Mouse (Mus musculus) midbrain, embryonic 15.5 days (tissue): ENCODE data around the gene Pdia6. TPM values are rescaled to one million over a fixed set of nuclear protein-coding genes. Genes with fewer than 3 reads are reported as not detected.

ENCODE experiments used
- ATAC-seq: fragments of 200-750 bp; cut with Nextera tagmentation; replicated peaks from 2 replicates; pipeline ENCODE4 v1.8.0; 2017; ENCODE audit warnings: moderate TSS enrichment
- H3K27ac ChIP-seq: fragments of 300-500 bp; sonication (generic); 2 replicates; pipeline ENCODE4 v1.5.1; 2015; ENCODE audit warnings: mild to moderate bottlenecking, inconsistent platforms
- H3K27me3 ChIP-seq: fragments of 300-500 bp; sonication (generic); replicated peaks from 2 replicates; pipeline ENCODE4 v1.6.1; 2015; ENCODE audit warnings: inconsistent platforms
- H3K36me3 ChIP-seq: fragments of 300-500 bp; sonication (generic); replicated peaks from 2 replicates; pipeline ENCODE4 v1.6.1; 2015; ENCODE audit warnings: inconsistent platforms
- H3K4me1 ChIP-seq: fragments of 300-500 bp; sonication (generic); 2 replicates; pipeline ENCODE4 v1.6.1; 2015; ENCODE audit warnings: inconsistent platforms
- H3K4me2 ChIP-seq: fragments of 300-500 bp; sonication (generic); 2 replicates; pipeline ENCODE4 v1.6.1; 2015; ENCODE audit warnings: inconsistent platforms, mild to moderate bottlenecking, moderate library complexity
- H3K4me3 ChIP-seq: fragments of 300-500 bp; sonication (generic); 2 replicates; pipeline ENCODE4 v1.5.1; 2015; ENCODE audit warnings: mild to moderate bottlenecking, inconsistent platforms
- H3K9ac ChIP-seq: fragments of 300-500 bp; sonication (generic); 2 replicates; pipeline ENCODE4 v1.6.1; 2015; ENCODE audit warnings: mild to moderate bottlenecking, inconsistent platforms
- H3K9me3 ChIP-seq: fragments of 300-500 bp; sonication (generic); 2 replicates; pipeline ENCODE4 v1.6.1; 2016; ENCODE audit warnings: inconsistent platforms
- WGBS: fragments of 180-500 bp; shearing (Covaris S2); methylation state at CpG from one replicate; pipeline ENCODE4 v1.1.7; 2015; ENCODE audit warnings: mixed read lengths; 5-methylcytosine and 5-hydroxymethylcytosine counted together
- polyA plus RNA-seq: library from polyadenylated mRNA; unstranded; fragments of >200 nt; fragmentation: Nextera tagmentation; extraction: Ambion mirVana; gene quantifications from 2 replicates; pipeline ENCODE4 v1.2.1, GENCODE M21; 2015

The Pdia6 gene
- polyA plus RNA-seq, 1 experiment from 2014 or later: 273 TPM

GRCm38 (mm10) chr12:17267316-17267715 is 971 bp downstream of the Pdia6 start:
- H3K4me1 ChIP-seq: peaks cover 40% of the 10 kb centered on the region
- H3K9me3 ChIP-seq: no peaks in the 10 kb centered on the region
- peak overlapping the region; percentile 85; the same call in 1 of the 2 replicates for H3K27ac ChIP-seq
- 9% methylated on average over 4 of the region's 4 CpGs for WGBS
- ATAC-seq: no peak
- H3K27me3 ChIP-seq: no peaks in the 10 kb centered on the region
- H3K4me2 ChIP-seq: peak overlapping the region; percentile 72
- peak overlapping the region; percentile 81 for H3K9ac ChIP-seq
- peak overlapping the region; percentile 88 for H3K4me3 ChIP-seq
- H3K36me3 ChIP-seq: peaks cover 21% of the 10 kb centered on the region; the same call in 1 of the 2 replicates

- H3K27ac ChIP-seq: no peak overlapping the region
- no peak overlapping the region for H3K9ac ChIP-seq
- WGBS: 72% methylated on average over 1 of the region's 1 CpGs
- no peaks in the 10 kb centered on the region for H3K27me3 ChIP-seq
- H3K9me3 ChIP-seq: no peaks in the 10 kb centered on the region
- ATAC-seq: no peak
- H3K4me2 ChIP-seq: no peak overlapping the region
- H3K4me1 ChIP-seq: peaks cover 34% of the 10 kb centered on the region
- H3K36me3 ChIP-seq: peaks cover 49% of the 10 kb centered on the region
- H3K4me3 ChIP-seq: no peak overlapping the region
These were observed 4.9 kb downstream of the Pdia6 start for GRCm38 (mm10) chr12:17271272-17271671.

- no peak overlapping the region for H3K27ac ChIP-seq
- H3K9ac ChIP-seq: no peak overlapping the region
- ATAC-seq: no peak
- peaks cover 71% of the 10 kb centered on the region for H3K36me3 ChIP-seq
- no peaks in the 10 kb centered on the region for H3K27me3 ChIP-seq
- no peak overlapping the region for H3K4me2 ChIP-seq
- H3K9me3 ChIP-seq: no peaks in the 10 kb centered on the region
- WGBS: 71% methylated on average over 7 of the region's 7 CpGs
- no peak overlapping the region for H3K4me3 ChIP-seq
- H3K4me1 ChIP-seq: peaks cover 17% of the 10 kb centered on the region
These were observed 7.5 kb downstream of the Pdia6 start for GRCm38 (mm10) chr12:17273841-17274240.

GRCm38 (mm10) chr12:17288496-17288895 is 22.2 kb downstream of the Pdia6 start:
- Histone ChIP-seq H3K4me3 (no peak overlapping the region), H3K4me2 (no peak overlapping the region), H3K9ac (no peak overlapping the region), H3K36me3 (peaks cover 18% of the 10 kb centered on the region), H3K27me3 (no peaks in the 10 kb centered on the region), H3K9me3 (no peaks in the 10 kb centered on the region), H3K4me1 (no peaks in the 10 kb centered on the region), H3K27ac (no peak overlapping the region)
- 85% methylated on average over 4 of the region's 4 CpGs for WGBS
- 0 out of 2 replicates have a peak, but pooled peaks have one; percentile 18 for ATAC-seq

- peaks cover 13% of the 10 kb centered on the region; the same call in 1 of the 2 replicates for H3K36me3 ChIP-seq
- ATAC-seq: no peak
- no peak overlapping the region for H3K27ac ChIP-seq
- no peak overlapping the region for H3K9ac ChIP-seq
- no peaks in the 10 kb centered on the region for H3K4me1 ChIP-seq
- WGBS: 67% methylated on average over 2 of the region's 2 CpGs
- no peaks in the 10 kb centered on the region for H3K27me3 ChIP-seq
- no peak overlapping the region for H3K4me2 ChIP-seq
- H3K9me3 ChIP-seq: no peaks in the 10 kb centered on the region
- no peak overlapping the region for H3K4me3 ChIP-seq
These were observed 22.7 kb downstream of the Pdia6 start for GRCm38 (mm10) chr12:17289060-17289459.

- Histone ChIP-seq H3K36me3 (peaks cover 4% of the 10 kb centered on the region; the same call in 1 of the 2 replicates), H3K27me3 (no peaks in the 10 kb centered on the region), H3K27ac (no peak overlapping the region), H3K9me3 (no peaks in the 10 kb centered on the region), H3K9ac (no peak overlapping the region), H3K4me1 (no peaks in the 10 kb centered on the region), H3K4me2 (no peak overlapping the region), H3K4me3 (no peak overlapping the region)
- no peak for ATAC-seq
- WGBS: 74% methylated on average over 2 of the region's 2 CpGs
These were observed 23.6 kb downstream of the Pdia6 start for GRCm38 (mm10) chr12:17289913-17290312.

- Histone ChIP-seq H3K27ac (no peak overlapping the region), H3K4me3 (no peak overlapping the region), H3K9me3 (no peaks in the 10 kb centered on the region), H3K9ac (no peak overlapping the region), H3K36me3 (no peaks in the 10 kb centered on the region), H3K4me1 (no peaks in the 10 kb centered on the region), H3K4me2 (no peak overlapping the region), H3K27me3 (no peaks in the 10 kb centered on the region)
- 74% methylated on average over 4 of the region's 4 CpGs for WGBS
- ATAC-seq: no peak
These were observed 24.2 kb downstream of the Pdia6 start for GRCm38 (mm10) chr12:17290569-17290968.

- no peaks in the 10 kb centered on the region for H3K36me3 ChIP-seq
- H3K27me3 ChIP-seq: no peaks in the 10 kb centered on the region
- H3K9ac ChIP-seq: no peak overlapping the region
- H3K4me1 ChIP-seq: no peaks in the 10 kb centered on the region
- 87% methylated on average over 2 of the region's 2 CpGs for WGBS
- ATAC-seq: no peak
- no peak overlapping the region for H3K27ac ChIP-seq
- no peaks in the 10 kb centered on the region for H3K9me3 ChIP-seq
- no peak overlapping the region for H3K4me2 ChIP-seq
- no peak overlapping the region for H3K4me3 ChIP-seq
These were observed 30.6 kb downstream of the Pdia6 start for GRCm38 (mm10) chr12:17296899-17297298.

- no peak overlapping the region for H3K4me2 ChIP-seq
- no peak overlapping the region for H3K4me3 ChIP-seq
- no peaks in the 10 kb centered on the region for H3K36me3 ChIP-seq
- H3K9ac ChIP-seq: no peak overlapping the region
- 95% methylated on average over 1 of the region's 1 CpGs for WGBS
- H3K4me1 ChIP-seq: no peaks in the 10 kb centered on the region
- no peaks in the 10 kb centered on the region for H3K27me3 ChIP-seq
- H3K27ac ChIP-seq: no peak overlapping the region
- no peak for ATAC-seq
- no peaks in the 10 kb centered on the region for H3K9me3 ChIP-seq
These were observed 33.6 kb downstream of the Pdia6 start for GRCm38 (mm10) chr12:17299902-17300301.

- no peaks in the 10 kb centered on the region for H3K27me3 ChIP-seq
- no peak overlapping the region for H3K9ac ChIP-seq
- H3K4me3 ChIP-seq: no peak overlapping the region
- H3K27ac ChIP-seq: no peak overlapping the region
- no peaks in the 10 kb centered on the region for H3K36me3 ChIP-seq
- 90% methylated on average over 7 of the region's 7 CpGs for WGBS
- no peak overlapping the region for H3K4me2 ChIP-seq
- no peak for ATAC-seq
- H3K4me1 ChIP-seq: no peaks in the 10 kb centered on the region
- no peaks in the 10 kb centered on the region for H3K9me3 ChIP-seq
These were observed 39.1 kb downstream of the Pdia6 start for GRCm38 (mm10) chr12:17305445-17305844.

GRCm38 (mm10) chr12:17308246-17308645 is 41.9 kb downstream of the Pdia6 start:
- H3K4me1 ChIP-seq: peaks cover 4% of the 10 kb centered on the region; the same call in 1 of the 2 replicates
- H3K4me2 ChIP-seq: no peak overlapping the region
- no peak overlapping the region for H3K9ac ChIP-seq
- WGBS: 39% methylated on average over 4 of the region's 4 CpGs
- H3K36me3 ChIP-seq: no peaks in the 10 kb centered on the region
- no peaks in the 10 kb centered on the region for H3K9me3 ChIP-seq
- no peaks in the 10 kb centered on the region for H3K27me3 ChIP-seq
- no peak overlapping the region for H3K4me3 ChIP-seq
- H3K27ac ChIP-seq: no peak overlapping the region
- ATAC-seq: no peak

GRCm38 (mm10) chr12:17310852-17311839 is 44.8 kb downstream of the Pdia6 start:
- Histone ChIP-seq H3K9ac (no peak overlapping the region), H3K4me1 (peaks cover 4% of the 10 kb centered on the region; the same call in 1 of the 2 replicates), H3K4me2 (peak overlapping the region; percentile 28; the same call in 1 of the 2 replicates), H3K36me3 (no peaks in the 10 kb centered on the region), H3K27ac (no peak overlapping the region), H3K27me3 (no peaks in the 10 kb centered on the region), H3K4me3 (no peak overlapping the region), H3K9me3 (no peaks in the 10 kb centered on the region)
- 32% methylated on average over 16 of the region's 16 CpGs for WGBS
- ATAC-seq: peak; percentile 48; the same call in 1 of the 2 replicates
